Mouse (Mus musculus) megakaryocyte, embryonic 14.5 days (primary cell): ENCODE results near the gene Cdk5rap2.

Experiments used
- FLI1 ChIP-seq: IDR thresholded peaks from 2 replicates; pipeline ENCODE4 v1.6.1; 2012; ENCODE audit warnings: low read length, inconsistent platforms, mixed read lengths
- GATA1 ChIP-seq: IDR thresholded peaks from 3 replicates; pipeline ENCODE4 v1.6.1; 2012; ENCODE audit warnings: mixed read lengths, low read length, inconsistent platforms, borderline replicate concordance

DNA sequence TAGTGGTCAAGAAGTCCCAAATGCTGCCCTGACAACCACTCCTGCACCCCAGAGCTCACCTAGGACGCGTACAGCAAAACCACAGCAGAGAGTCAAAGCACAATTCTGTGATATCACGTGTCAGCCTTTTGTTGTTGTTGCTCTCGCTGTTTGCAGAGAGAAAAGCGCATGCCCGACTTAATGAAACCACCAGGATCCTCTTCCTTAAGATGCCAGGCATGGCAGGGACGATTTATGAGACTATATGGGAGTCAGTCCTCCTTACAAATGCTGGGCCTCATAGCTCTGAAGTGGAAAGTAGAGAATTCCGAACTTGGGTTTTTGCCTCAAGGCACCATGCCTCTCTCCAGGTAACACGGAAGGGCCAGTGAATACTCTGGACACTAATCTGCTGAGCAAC lies 82.2 kb downstream of the Cdk5rap2 start:
- TF ChIP-seq GATA1, result no peak
- no peak for TF ChIP-seq FLI1
